16 mouse cellular contexts compared by ENCODE assay signal in genomic region chr1:88297480-88298258, GRCm38 (mm10). TPM values are rescaled to one million over a fixed set of nuclear protein-coding genes. Genes with fewer than 3 reads are reported as not detected.
A peak's percentile ranks its signal among the peaks of the same experiment; 100 is the strongest.
DNase-seq lines count a peak whose midpoint lies in the region; ATAC-seq and TF ChIP-seq lines count a peak whose summit lies in the region.
"Had no signal": no experiment of that assay in that cellular context is flagged by ENCODE, and none has a peak within 500 bp of the region (broad histone marks: within the 10 kb centered on the region; RNA-seq: fewer than 3 reads in every experiment).

No protein-coding gene starts in this region.

- no peaks in the 10 kb centered on the region for H3K4me1 ChIP-seq in hindbrain, postnatal 0 days (ENCODE audit: insufficient read depth, low read length)
- H3K4me1 ChIP-seq in hindbrain, embryonic 13.5 days (replicated peaks), result no peaks in the 10 kb centered on the region
- H3K4me1 ChIP-seq in stomach, postnatal 0 days (replicated peaks; ENCODE audit: control insufficient read depth, insufficient read depth), result no peaks in the 10 kb centered on the region

- 69% methylated on average over 7 of the region's 7 CpGs for WGBS in hindbrain, postnatal 0 days
- 69% methylated on average over 7 of the region's 7 CpGs for WGBS in hindbrain, embryonic 13.5 days
- 65% methylated on average over 7 of the region's 7 CpGs for WGBS in stomach, postnatal 0 days

- no peaks in the 10 kb centered on the region for H3K27me3 ChIP-seq in hindbrain, postnatal 0 days (ENCODE audit: insufficient read depth, low read length)
- no peaks in the 10 kb centered on the region for H3K27me3 ChIP-seq in hindbrain, embryonic 13.5 days
- H3K27me3 ChIP-seq in stomach, postnatal 0 days (ENCODE audit: control insufficient read depth, insufficient read depth, low read length), result no peaks in the 10 kb centered on the region

- no peak overlapping the region for H3K27ac ChIP-seq in hindbrain, postnatal 0 days
- H3K27ac ChIP-seq in hindbrain, embryonic 13.5 days, result no peak overlapping the region
- H3K27ac ChIP-seq in stomach, postnatal 0 days (replicated peaks), result no peak overlapping the region
- H3K27ac ChIP-seq: liver, embryonic 14.5 days had no signal

- H3K9me3 ChIP-seq in hindbrain, postnatal 0 days (ENCODE audit: low read length), result peaks cover 70% of the 10 kb centered on the region
- peaks cover 74% of the 10 kb centered on the region for H3K9me3 ChIP-seq in hindbrain, embryonic 13.5 days
- peaks cover 23% of the 10 kb centered on the region for H3K9me3 ChIP-seq in stomach, postnatal 0 days (ENCODE audit: control insufficient read depth, low read length)

- no peak overlapping the region for H3K4me3 ChIP-seq in hindbrain, postnatal 0 days (ENCODE audit: low read length)
- H3K4me3 ChIP-seq in hindbrain, embryonic 13.5 days, result no peak overlapping the region
- no peak overlapping the region for H3K4me3 ChIP-seq in stomach, postnatal 0 days (ENCODE audit: low read depth, low read length)

- ATAC-seq in hindbrain, postnatal 0 days, result no peak
- no peak for ATAC-seq in hindbrain, embryonic 13.5 days (ENCODE audit: low FRiP score)
- ATAC-seq in stomach, postnatal 0 days (ENCODE audit: low FRiP score, low TSS enrichment), result no peak
- ATAC-seq: inflammation-experienced regulatory T-cells, adult 6 months had no signal

- peak; percentile 12 for DNase-seq in hindbrain, postnatal 0 days (ENCODE audit: low spot score)
- peak; percentile 6 for DNase-seq in retina, postnatal 1 day
- DNase-seq in retina, embryonic 14.5 days (ENCODE audit: low spot score), result no peak
- DNase-seq in embryo, embryonic 9.5 days (ENCODE audit: extremely low spot score), result peak; percentile 20
- DNase-seq in stomach, postnatal 0 days (ENCODE audit: low spot score), result peak; percentile 34
- DNase-seq in kidney, adult 18-20 months, result no peak
- no peak for DNase-seq in adrenal gland, postnatal 25 days
- DNase-seq: cerebellum, adult 2 months had no signal

- no peaks in the 10 kb centered on the region for H3K36me3 ChIP-seq in hindbrain, postnatal 0 days (ENCODE audit: insufficient read depth, low read length)
- H3K36me3 ChIP-seq in hindbrain, embryonic 13.5 days, result no peaks in the 10 kb centered on the region
- H3K36me3 ChIP-seq in stomach, postnatal 0 days (ENCODE audit: control insufficient read depth, insufficient read depth, low read length), result no peaks in the 10 kb centered on the region

- no peak overlapping the region for H3K9ac ChIP-seq in hindbrain, postnatal 0 days (replicated peaks; ENCODE audit: low read length)
- H3K9ac ChIP-seq in hindbrain, embryonic 13.5 days, result no peak overlapping the region
- no peak overlapping the region for H3K9ac ChIP-seq in stomach, postnatal 0 days (ENCODE audit: low read length)
- H3K9ac ChIP-seq: liver, embryonic 14.5 days had no signal

- H3K4me2 ChIP-seq in hindbrain, postnatal 0 days (ENCODE audit: low read depth, low read length), result no peak overlapping the region
- no peak overlapping the region for H3K4me2 ChIP-seq in hindbrain, embryonic 13.5 days
- no peak overlapping the region for H3K4me2 ChIP-seq in stomach, postnatal 0 days (replicated peaks; ENCODE audit: low read depth)
- H3K4me2 ChIP-seq: heart, embryonic 11.5 days had no signal

- TF ChIP-seq EP300 in stomach, postnatal 0 days (optimal IDR thresholded peaks at IDR 0.05), result no peak

- TF ChIP-seq CTCF in hindbrain, postnatal 0 days (IDR thresholded peaks at IDR 0.05; ENCODE audit: low read depth), result no peak
- TF ChIP-seq CTCF in stomach, postnatal 0 days (IDR thresholded peaks at IDR 0.05; ENCODE audit: low read depth), result no peak

RNA-seq across cellular contexts. Expression of gene Trpm8, which starts 20.2 kb away (rescaled TPM):
- 0.05 and 0.14 TPM in 2 replicates for total RNA-seq in hindbrain, postnatal 0 days (2014; rRNA removed)
- polyA plus RNA-seq in hindbrain, postnatal 0 days (2015; fragmentation: Nextera tagmentation; extraction: Ambion mirVana), result 0.11 and 0.15 TPM in 2 replicates
- polyA plus RNA-seq in hindbrain, embryonic 13.5 days (2015; fragmentation: Nextera tagmentation; extraction: Ambion mirVana), result 0.04 TPM in 1 of 2 replicates, not detected in the other
- 0.02 and 0.06 TPM in 2 replicates for polyA plus RNA-seq in stomach, postnatal 0 days (2015; fragmentation: Nextera tagmentation; extraction: Ambion mirVana)
- total RNA-seq in adrenal gland, postnatal 25 days (2021), result not detected in 2 replicates
- total RNA-seq: gastrocnemius, adult 18-20 months; monocyte, adult 5-6 weeks had no signal
- polyA plus RNA-seq: embryonic facial prominence, embryonic 11.5 days; forebrain, embryonic 11.5 days; inflammation-experienced regulatory T-cells, adult 6 months; liver, embryonic 14.5 days had no signal

RNA-seq across cellular contexts. Expression of gene Hjurp, which starts 20.2 kb away (rescaled TPM):
- total RNA-seq in hindbrain, postnatal 0 days (2014; rRNA removed), result 82.8 and 86.3 TPM in 2 replicates
- 47.2 and 47.7 TPM in 2 replicates for polyA plus RNA-seq in hindbrain, postnatal 0 days (2015; fragmentation: Nextera tagmentation; extraction: Ambion mirVana)
- polyA plus RNA-seq in hindbrain, embryonic 13.5 days (2015; fragmentation: Nextera tagmentation; extraction: Ambion mirVana), result 82.0 and 82.8 TPM in 2 replicates
- polyA plus RNA-seq in stomach, postnatal 0 days (2015; fragmentation: Nextera tagmentation; extraction: Ambion mirVana), result 30.0 and 34.1 TPM in 2 replicates
- 58.4 and 64.0 TPM in 2 replicates for total RNA-seq in adrenal gland, postnatal 25 days (2021)

Comparison
In these comparisons a context has a peak if more than half of its experiments do, and no peak if none do; other contexts are left out.
1. DNase-seq: peak in hindbrain, postnatal 0 days (single experiment), retina, postnatal 1 day (single experiment), embryo, embryonic 9.5 days (single experiment) and stomach, postnatal 0 days (single experiment); none in retina, embryonic 14.5 days (single experiment), kidney, adult 18-20 months (single experiment) and adrenal gland, postnatal 25 days (single experiment).